ENCODE assay signal across 23 mouse cellular contexts in the genomic region with DNA sequence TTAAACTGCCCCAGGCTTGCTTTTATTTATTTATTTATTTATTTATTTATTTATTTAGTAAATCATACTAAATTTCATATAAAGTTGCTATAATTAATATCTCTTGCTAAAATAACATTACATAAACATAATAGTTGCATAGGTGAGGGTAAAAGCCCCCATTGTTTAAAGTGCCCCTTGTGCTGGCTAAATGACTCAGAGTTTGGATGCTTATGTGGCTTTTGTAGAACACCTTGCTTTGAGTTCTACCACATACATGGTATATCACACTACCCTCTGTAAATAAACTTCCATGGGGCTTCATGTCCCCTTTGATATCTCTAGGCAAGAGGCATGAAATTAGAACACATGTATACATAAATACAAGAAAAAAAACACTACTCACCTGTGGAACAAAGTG. TPM values are rescaled to one million over a fixed set of nuclear protein-coding genes. Genes with fewer than 3 reads are reported as not detected.
DNase-seq lines count a peak whose midpoint lies in the region; ATAC-seq lines count a peak whose summit lies in the region.
"Had no signal": no experiment of that assay in that cellular context is flagged by ENCODE, and none has a peak within 500 bp of the region (broad histone marks: within the 10 kb centered on the region; RNA-seq: fewer than 3 reads in every experiment).

No protein-coding gene starts in this region.

- H3K4me2 ChIP-seq in forebrain, embryonic 11.5 days (ENCODE audit: low read depth, low read length, severe bottlenecking), result no peak overlapping the region
- H3K4me2 ChIP-seq in forebrain, embryonic 15.5 days (replicated peaks), result no peak overlapping the region
- H3K4me2 ChIP-seq in forebrain, embryonic 14.5 days (ENCODE audit: low read length), result no peak overlapping the region
- H3K4me2 ChIP-seq in forebrain, embryonic 16.5 days (ENCODE audit: low read length), result no peak overlapping the region
- H3K4me2 ChIP-seq in hindbrain, embryonic 15.5 days, result no peak overlapping the region
- H3K4me2 ChIP-seq in hindbrain, embryonic 11.5 days (replicated peaks; ENCODE audit: low read depth, low read length), result no peak overlapping the region
- H3K4me2 ChIP-seq in neural tube, embryonic 13.5 days, result no peak overlapping the region
- H3K4me2 ChIP-seq: embryonic facial prominence, embryonic 13.5 days; heart, embryonic 11.5 days had no signal

- no peaks in the 10 kb centered on the region for H3K27me3 ChIP-seq in forebrain, embryonic 11.5 days (ENCODE audit: control insufficient read depth, insufficient read depth, low read length)
- no peaks in the 10 kb centered on the region for H3K27me3 ChIP-seq in forebrain, embryonic 15.5 days
- H3K27me3 ChIP-seq in forebrain, embryonic 14.5 days (replicated peaks; ENCODE audit: control insufficient read depth, insufficient read depth, low read length), result no peaks in the 10 kb centered on the region
- H3K27me3 ChIP-seq in forebrain, embryonic 16.5 days (replicated peaks; ENCODE audit: control insufficient read depth, insufficient read depth, low read length), result no peaks in the 10 kb centered on the region
- H3K27me3 ChIP-seq in hindbrain, embryonic 15.5 days, result no peaks in the 10 kb centered on the region
- H3K27me3 ChIP-seq in hindbrain, embryonic 11.5 days (ENCODE audit: control insufficient read depth, insufficient read depth, low read length), result no peaks in the 10 kb centered on the region
- H3K27me3 ChIP-seq in neural tube, embryonic 13.5 days, result no peaks in the 10 kb centered on the region
- H3K27me3 ChIP-seq: embryonic facial prominence, embryonic 13.5 days had no signal

- 0 out of 2 replicates have a peak, but pooled peaks have one; percentile 22 for ATAC-seq in forebrain, embryonic 11.5 days (replicated peaks; ENCODE audit: low FRiP score)
- no peak for ATAC-seq in forebrain, embryonic 15.5 days (replicated peaks)
- peak; percentile 45; the same call in 1 of the 2 replicates for ATAC-seq in forebrain, embryonic 14.5 days
- ATAC-seq in forebrain, embryonic 16.5 days, result no peak
- 0 out of 2 replicates have a peak, but pooled peaks have one; percentile 42 for ATAC-seq in hindbrain, embryonic 15.5 days (ENCODE audit: low FRiP score, low read depth)
- ATAC-seq in hindbrain, embryonic 11.5 days (ENCODE audit: low FRiP score), result no peak
- ATAC-seq in neural tube, embryonic 13.5 days (ENCODE audit: low read depth), result 0 out of 2 replicates have a peak, but pooled peaks have one; percentile 54
- ATAC-seq: activated CD4-positive, CD25-positive, alpha-beta regulatory T cell, adult 4 months; intestine, postnatal 0 days had no signal

- no peaks in the 10 kb centered on the region for H3K4me1 ChIP-seq in forebrain, embryonic 11.5 days (replicated peaks; ENCODE audit: control insufficient read depth, insufficient read depth, low read length)
- peaks cover 6% of the 10 kb centered on the region; the same call in 1 of the 2 replicates for H3K4me1 ChIP-seq in forebrain, embryonic 15.5 days
- peaks cover 7% of the 10 kb centered on the region for H3K4me1 ChIP-seq in forebrain, embryonic 14.5 days (ENCODE audit: control insufficient read depth, insufficient read depth, low read length)
- H3K4me1 ChIP-seq in forebrain, embryonic 16.5 days (replicated peaks; ENCODE audit: control insufficient read depth, insufficient read depth, low read length), result peaks cover 5% of the 10 kb centered on the region
- H3K4me1 ChIP-seq in hindbrain, embryonic 15.5 days (replicated peaks), result peaks cover 5% of the 10 kb centered on the region; the same call in 1 of the 2 replicates
- H3K4me1 ChIP-seq in hindbrain, embryonic 11.5 days (replicated peaks; ENCODE audit: control insufficient read depth, insufficient read depth, low read length), result no peaks in the 10 kb centered on the region
- H3K4me1 ChIP-seq in neural tube, embryonic 13.5 days (replicated peaks), result peaks cover 18% of the 10 kb centered on the region
- H3K4me1 ChIP-seq: embryonic facial prominence, embryonic 10.5 days had no signal

- H3K9me3 ChIP-seq in forebrain, embryonic 11.5 days (ENCODE audit: control insufficient read depth, low read length), result no peaks in the 10 kb centered on the region
- no peaks in the 10 kb centered on the region for H3K9me3 ChIP-seq in forebrain, embryonic 15.5 days
- H3K9me3 ChIP-seq in forebrain, embryonic 14.5 days (replicated peaks; ENCODE audit: control insufficient read depth, low read length), result no peaks in the 10 kb centered on the region
- H3K9me3 ChIP-seq in forebrain, embryonic 16.5 days (ENCODE audit: control insufficient read depth, low read length), result no peaks in the 10 kb centered on the region
- H3K9me3 ChIP-seq in hindbrain, embryonic 15.5 days, result no peaks in the 10 kb centered on the region
- H3K9me3 ChIP-seq in hindbrain, embryonic 11.5 days (ENCODE audit: control insufficient read depth, low read length), result no peaks in the 10 kb centered on the region
- no peaks in the 10 kb centered on the region for H3K9me3 ChIP-seq in neural tube, embryonic 13.5 days
- H3K9me3 ChIP-seq: embryonic facial prominence, embryonic 10.5 days; embryonic facial prominence, embryonic 13.5 days had no signal

- H3K9ac ChIP-seq in forebrain, embryonic 11.5 days (ENCODE audit: low read length), result no peak overlapping the region
- no peak overlapping the region for H3K9ac ChIP-seq in forebrain, embryonic 15.5 days (replicated peaks)
- no peak overlapping the region for H3K9ac ChIP-seq in forebrain, embryonic 14.5 days (ENCODE audit: low read length)
- H3K9ac ChIP-seq in forebrain, embryonic 16.5 days (replicated peaks; ENCODE audit: low read depth, low read length), result no peak overlapping the region
- no peak overlapping the region for H3K9ac ChIP-seq in hindbrain, embryonic 15.5 days
- no peak overlapping the region for H3K9ac ChIP-seq in hindbrain, embryonic 11.5 days (ENCODE audit: low read depth, low read length)
- H3K9ac ChIP-seq in neural tube, embryonic 13.5 days, result no peak overlapping the region
- H3K9ac ChIP-seq: embryonic facial prominence, embryonic 13.5 days had no signal

- no peaks in the 10 kb centered on the region for H3K36me3 ChIP-seq in forebrain, embryonic 11.5 days (ENCODE audit: control insufficient read depth, insufficient read depth, low read length)
- no peaks in the 10 kb centered on the region for H3K36me3 ChIP-seq in forebrain, embryonic 15.5 days
- no peaks in the 10 kb centered on the region for H3K36me3 ChIP-seq in forebrain, embryonic 14.5 days (ENCODE audit: control insufficient read depth, insufficient read depth, low read length)
- no peaks in the 10 kb centered on the region for H3K36me3 ChIP-seq in forebrain, embryonic 16.5 days (ENCODE audit: control insufficient read depth, insufficient read depth)
- H3K36me3 ChIP-seq in hindbrain, embryonic 15.5 days, result no peaks in the 10 kb centered on the region
- H3K36me3 ChIP-seq in hindbrain, embryonic 11.5 days (ENCODE audit: control insufficient read depth, insufficient read depth, low read length), result no peaks in the 10 kb centered on the region
- no peaks in the 10 kb centered on the region for H3K36me3 ChIP-seq in neural tube, embryonic 13.5 days
- H3K36me3 ChIP-seq: embryonic facial prominence, embryonic 10.5 days; embryonic facial prominence, embryonic 13.5 days had no signal

- no peak overlapping the region for H3K4me3 ChIP-seq in forebrain, embryonic 11.5 days (ENCODE audit: low read depth, low read length)
- no peak overlapping the region for H3K4me3 ChIP-seq in forebrain, embryonic 15.5 days
- no peak overlapping the region for H3K4me3 ChIP-seq in forebrain, embryonic 14.5 days (ENCODE audit: low read depth, low read length)
- H3K4me3 ChIP-seq in forebrain, embryonic 16.5 days (replicated peaks; ENCODE audit: low read length), result no peak overlapping the region
- no peak overlapping the region for H3K4me3 ChIP-seq in hindbrain, embryonic 15.5 days
- no peak overlapping the region for H3K4me3 ChIP-seq in hindbrain, embryonic 11.5 days (ENCODE audit: low read depth, low read length)
- H3K4me3 ChIP-seq in neural tube, embryonic 13.5 days, result no peak overlapping the region
- H3K4me3 ChIP-seq: embryonic facial prominence, embryonic 10.5 days; embryonic facial prominence, embryonic 13.5 days; erythroblast, embryonic 14.5 days; gastrocnemius, adult 2 months had no signal

- no peak overlapping the region for H3K27ac ChIP-seq in forebrain, embryonic 11.5 days (ENCODE audit: low read depth, low read length)
- no peak overlapping the region for H3K27ac ChIP-seq in forebrain, embryonic 15.5 days (replicated peaks)
- H3K27ac ChIP-seq in forebrain, embryonic 14.5 days (ENCODE audit: low read depth, low read length), result no peak overlapping the region
- no peak overlapping the region for H3K27ac ChIP-seq in forebrain, embryonic 16.5 days (ENCODE audit: low read length)
- H3K27ac ChIP-seq in hindbrain, embryonic 15.5 days (replicated peaks), result no peak overlapping the region
- H3K27ac ChIP-seq in hindbrain, embryonic 11.5 days (ENCODE audit: low read depth, low read length), result no peak overlapping the region
- H3K27ac ChIP-seq in neural tube, embryonic 13.5 days (replicated peaks), result no peak overlapping the region
- H3K27ac ChIP-seq: embryonic facial prominence, embryonic 10.5 days; embryonic facial prominence, embryonic 13.5 days; gastrocnemius, adult 2 months had no signal

- DNase-seq in forebrain, embryonic 11.5 days (ENCODE audit: low spot score), result no peak
- no peak for DNase-seq in forebrain, embryonic 14.5 days (ENCODE audit: low spot score)
- no peak for DNase-seq in hindbrain, embryonic 11.5 days (ENCODE audit: low spot score)
- DNase-seq in neural tube, embryonic 10.5 days (ENCODE audit: extremely low spot score, low spot score), result no peak
- DNase-seq: adrenal gland, adult 8-10 months; adrenal gland, postnatal 25 days; cerebellum, adult 11-12 months; cerebellum, adult 8-10 months; cerebellum, postnatal 36 days; embryo, embryonic 11 days; gastrocnemius, adult 2 months; gastrocnemius, postnatal 14 days; heart, adult 11 months had no signal

RNA-seq across cellular contexts. Expression of a gene that starts 23.8 kb away (rescaled TPM):
- polyA plus RNA-seq in forebrain, embryonic 11.5 days (2014; fragmentation: Nextera tagmentation; extraction: Ambion mirVana), result 3.4 and 4.2 TPM in 2 replicates
- 8.7 and 9.1 TPM in 2 replicates for polyA plus RNA-seq in forebrain, embryonic 15.5 days (2015; fragmentation: Nextera tagmentation; extraction: Ambion mirVana)
- polyA plus RNA-seq in forebrain, embryonic 14.5 days (2014; fragmentation: Nextera tagmentation; extraction: Ambion mirVana), result 5.0 and 8.5 TPM in 2 replicates
- polyA plus RNA-seq in forebrain, embryonic 16.5 days (2015; fragmentation: Nextera tagmentation; extraction: Ambion mirVana), result 8.3 and 12.3 TPM in 2 replicates
- polyA plus RNA-seq in hindbrain, embryonic 15.5 days (2015; fragmentation: Nextera tagmentation; extraction: Ambion mirVana), result 25.2 and 25.7 TPM in 2 replicates
- 1.5 and 2.7 TPM in 2 replicates for polyA plus RNA-seq in hindbrain, embryonic 11.5 days (2014; fragmentation: Nextera tagmentation; extraction: Ambion mirVana)
- polyA plus RNA-seq in neural tube, embryonic 13.5 days (2015; fragmentation: Nextera tagmentation; extraction: Ambion mirVana), result 21.1 and 23.1 TPM in 2 replicates
- polyA plus RNA-seq: activated CD4-positive, CD25-positive, alpha-beta regulatory T cell, adult 4 months; erythroblast, embryonic 14.5 days had no signal

Comparison
In these comparisons a context has a peak if more than half of its experiments do, and no peak if none do; other contexts are left out.
1. ATAC-seq: peak in forebrain, embryonic 11.5 days (single experiment), forebrain, embryonic 14.5 days (single experiment), hindbrain, embryonic 15.5 days (single experiment) and neural tube, embryonic 13.5 days (single experiment); none in forebrain, embryonic 15.5 days (single experiment), forebrain, embryonic 16.5 days (single experiment) and hindbrain, embryonic 11.5 days (single experiment).